Mouse (Mus musculus) lung, adult 18-20 months (tissue): ENCODE measurements at regions not wholly inside any gene's neighbourhood (a gene's known extent, or its start where the extent isn't known, plus 50 kb on each side); places are given as distances from the start of the nearest gene placed in this dataset.
A peak's percentile ranks its signal among the peaks of the same experiment; 100 is the strongest.

Experiments
- DNase-seq, 2 experiments: peaks; one replicate each; pipeline ENCODE4 v3.0.0; 2022; ENCODE audit warnings: mixed read lengths in 2 of 2

- DNase-seq, result peak; percentile 22 to 59
These were observed 148.3 kb upstream of the Irx5 start for GRCm38 (mm10) chr8:92209081-92209480.

- no peak for DNase-seq
These were observed 161.8 kb upstream of the Irx5 start for GRCm38 (mm10) chr8:92195635-92196034.

GRCm38 (mm10) chr8:92194065-92194464 lies 163.4 kb upstream of the Irx5 start:
- DNase-seq, result no peak

- no peak for DNase-seq
These were observed 167.0 kb upstream of the Irx5 start for GRCm38 (mm10) chr8:92190261-92191025.

DNA sequence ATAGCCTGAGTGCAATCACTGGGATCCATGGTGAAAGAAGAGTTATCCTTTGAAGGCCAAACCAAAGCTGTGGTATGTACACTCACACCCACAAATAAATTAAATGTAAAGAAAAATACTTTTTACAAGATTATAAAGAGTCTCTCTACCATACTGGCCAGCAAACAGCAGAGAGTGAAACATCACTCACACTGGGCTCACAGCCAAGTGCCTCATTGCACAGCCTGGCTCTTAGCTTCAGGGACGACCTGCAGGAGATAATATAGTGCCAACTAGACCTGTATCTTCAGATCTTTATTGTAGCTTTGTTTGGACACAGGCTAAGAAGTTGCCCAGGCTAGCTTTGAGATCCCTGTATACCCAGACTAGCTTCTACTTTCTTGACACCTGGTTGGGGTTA lies 174.1 kb upstream of the Irx5 start:
- no peak for DNase-seq

DNA sequence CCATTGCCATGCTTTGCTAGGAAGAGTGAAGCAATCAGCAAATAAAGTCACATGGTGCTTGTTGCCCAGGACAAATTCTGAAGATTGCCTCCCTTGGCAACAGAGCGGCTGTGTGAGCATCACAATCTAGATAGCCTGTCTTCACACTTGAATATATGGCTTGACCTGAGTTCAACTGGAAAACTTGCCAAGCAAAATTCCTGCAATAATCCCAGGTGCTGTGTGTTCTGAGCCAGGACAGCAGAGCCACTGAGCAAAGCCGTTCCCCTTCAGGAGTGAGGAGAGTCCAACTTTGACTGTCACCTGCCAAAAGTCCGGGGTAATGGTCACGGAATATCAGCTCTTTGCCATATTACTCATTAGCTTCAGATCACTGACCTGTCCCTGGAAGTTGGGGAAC lies 176.8 kb upstream of the Irx5 start:
- DNase-seq, result no peak

- DNase-seq, result no peak
These were observed 178.1 kb upstream of the Irx5 start for GRCm38 (mm10) chr8:92179327-92179726.

GRCm38 (mm10) chr8:92176101-92176500 lies 181.3 kb upstream of the Irx5 start:
- DNase-seq, result peak in 1 of 2 experiments; percentile 31

DNA sequence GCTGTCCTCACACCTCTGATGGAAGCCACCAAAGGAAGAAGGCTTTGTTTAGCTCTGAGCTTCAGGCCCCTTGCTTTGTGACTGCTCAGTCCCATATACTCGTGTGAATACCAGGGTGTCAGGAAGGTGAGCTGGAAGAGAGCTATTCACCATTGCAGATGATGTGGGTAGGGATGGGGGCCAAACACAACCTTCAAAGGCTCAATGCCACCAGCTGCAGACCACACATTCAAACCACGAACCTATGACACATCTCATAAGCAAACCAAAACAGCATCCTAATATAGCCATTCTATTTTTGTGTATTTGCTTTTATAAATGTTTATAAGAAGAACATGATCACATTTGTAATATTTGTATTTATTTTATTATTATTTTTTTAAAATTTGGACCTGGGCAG lies 183.3 kb upstream of the Irx5 start:
- no peak for DNase-seq

GRCm38 (mm10) chr8:92171578-92171977 lies 185.8 kb upstream of the Irx5 start:
- no peak for DNase-seq

DNA sequence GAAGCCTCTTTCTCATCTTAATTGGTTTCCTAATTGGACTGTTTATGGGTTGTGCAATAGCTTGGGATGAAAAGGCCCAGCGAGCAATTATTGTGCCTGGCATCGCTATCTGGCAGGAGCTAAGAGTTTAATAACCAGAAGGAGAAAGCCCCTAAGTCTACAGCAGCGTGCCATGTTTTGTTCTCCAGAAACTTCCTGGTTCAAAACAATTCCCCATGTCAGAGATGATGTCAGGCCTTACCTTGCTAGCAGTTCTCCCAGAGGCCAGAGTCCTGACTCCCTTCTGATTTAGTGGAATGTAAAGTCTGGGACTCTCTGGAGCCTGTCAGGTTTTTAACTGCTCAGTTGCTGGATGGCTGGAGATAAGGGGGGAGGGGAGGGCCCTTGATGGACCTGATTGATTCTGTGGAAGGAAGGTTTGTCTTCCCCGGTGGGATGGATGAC lies 190.1 kb upstream of the Irx5 start:
- no peak for DNase-seq

GRCm38 (mm10) chr8:92165306-92165705 lies 192.1 kb upstream of the Irx5 start:
- peak; percentile 24 to 53 for DNase-seq

DNA sequence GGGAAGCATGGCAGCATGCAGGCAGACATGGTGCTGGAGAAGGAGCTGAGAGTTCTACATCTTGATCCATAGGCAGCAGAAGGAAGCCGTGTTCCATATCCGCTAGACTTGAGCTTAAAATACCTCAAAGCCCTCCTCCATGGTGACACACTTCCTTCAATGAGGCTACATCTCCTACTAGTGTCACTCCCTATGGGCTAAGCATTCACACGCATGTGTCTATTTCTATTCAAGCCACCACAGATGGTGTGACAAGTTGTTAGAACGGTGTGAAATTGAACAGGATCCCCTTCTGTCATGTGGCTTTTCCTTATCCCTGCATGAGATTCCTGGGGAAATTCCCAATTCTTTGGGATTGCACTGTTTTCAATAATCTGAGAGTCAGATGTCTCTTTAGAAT lies 192.9 kb upstream of the Irx5 start:
- no peak for DNase-seq

GRCm38 (mm10) chr8:92161002-92161401 lies 196.4 kb upstream of the Irx5 start:
- no peak for DNase-seq

DNA sequence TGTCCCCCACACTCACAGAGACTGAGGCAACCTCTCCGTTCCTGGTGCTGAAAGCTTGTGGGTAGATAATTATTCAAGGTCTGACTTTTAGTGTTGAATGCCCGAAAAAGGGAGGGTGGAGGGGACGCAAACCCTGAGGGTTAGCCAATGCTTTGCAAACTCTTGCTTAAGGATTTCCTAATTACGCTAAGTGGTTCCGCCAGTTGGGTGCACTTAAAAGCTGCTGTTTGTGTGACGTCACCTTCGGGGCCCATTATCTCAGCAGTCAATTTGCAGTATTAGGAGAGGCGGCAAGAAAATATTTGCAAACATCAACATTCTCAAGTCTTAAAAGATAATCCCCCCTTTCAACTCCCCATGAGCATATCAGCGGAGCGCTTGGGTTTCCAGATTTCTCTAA lies 199.2 kb upstream of the Irx5 start:
- peak; percentile 60 to 75 for DNase-seq

DNA sequence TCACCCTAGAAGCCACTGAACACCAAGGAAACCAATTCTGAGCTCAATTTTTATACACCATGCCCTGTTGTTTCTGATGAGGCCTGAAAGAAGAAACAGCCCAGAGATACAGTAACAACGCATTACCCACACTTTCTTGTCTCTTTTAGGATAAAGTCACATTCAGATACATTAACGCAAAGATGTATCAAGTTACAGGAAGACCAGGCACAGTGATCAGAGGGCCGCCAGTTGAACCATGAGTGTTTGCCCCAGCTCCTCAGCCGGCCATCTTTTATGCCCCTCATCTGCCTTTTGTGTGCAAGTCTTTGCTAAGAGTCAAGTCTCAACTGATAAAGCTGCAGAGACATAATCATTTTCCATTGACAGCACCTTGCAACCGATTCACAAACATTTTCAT lies 204.9 kb upstream of the Irx5 start:
- no peak for DNase-seq

DNA sequence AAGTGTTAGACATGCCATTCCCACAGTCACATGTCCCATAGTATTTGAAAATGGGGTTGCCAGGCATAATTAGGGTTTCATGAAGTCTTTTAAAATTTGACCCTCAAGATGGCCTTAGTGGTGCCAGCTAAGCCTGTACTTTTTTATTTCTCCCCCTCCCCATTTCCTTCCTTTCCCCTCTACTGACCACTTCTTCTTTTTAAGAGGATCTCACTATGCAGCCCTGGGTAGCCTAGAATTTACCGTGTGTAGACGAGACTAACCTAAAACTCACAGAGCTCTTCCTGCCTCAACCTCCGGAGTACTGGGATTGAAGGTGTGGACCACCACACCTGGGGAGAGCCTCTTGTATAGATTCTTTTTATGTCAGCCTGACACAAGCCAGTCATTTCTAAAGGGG lies 209.8 kb upstream of the Irx5 start:
- no peak for DNase-seq

DNA sequence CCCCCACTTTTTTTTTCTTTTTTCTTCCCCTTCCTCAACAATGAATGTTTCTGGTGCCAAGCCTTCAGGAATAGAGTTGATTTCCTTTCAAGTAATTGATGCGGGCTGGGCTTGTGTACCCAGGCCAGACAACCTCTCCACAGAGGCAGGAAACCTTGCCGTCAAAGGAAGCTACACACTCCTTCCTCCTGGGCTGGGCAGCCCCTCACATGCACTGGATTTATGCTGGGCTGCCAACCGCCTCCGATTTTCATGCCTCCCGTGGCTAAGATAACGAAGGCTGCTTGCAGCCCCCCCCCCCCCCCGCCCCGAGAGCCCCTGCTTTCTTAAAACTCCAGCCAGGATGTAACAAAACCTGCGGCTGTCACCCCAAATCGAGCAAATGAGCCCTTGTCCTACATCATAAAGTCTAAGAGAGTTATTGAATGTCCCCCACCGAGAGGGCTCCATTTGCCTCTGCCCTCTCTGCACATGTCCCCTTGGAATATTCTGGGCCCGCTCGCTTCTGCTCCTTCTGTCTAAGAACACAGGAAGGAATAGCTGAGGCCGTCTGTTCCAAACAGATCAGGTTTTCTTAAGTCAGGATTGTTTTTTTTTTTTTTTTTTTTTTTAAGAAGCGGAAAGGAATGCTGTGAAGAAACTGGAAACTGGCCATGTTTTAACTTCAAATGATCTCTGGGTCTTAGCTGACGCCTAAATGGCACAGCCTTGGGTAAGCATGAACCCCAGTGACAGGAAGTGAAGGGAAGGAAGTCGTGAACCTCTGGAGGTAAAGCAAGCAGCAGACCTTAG lies 220.1 kb upstream of the Irx5 start:
- no peak for DNase-seq

- DNase-seq, result no peak
These were observed 221.0 kb upstream of the Irx5 start for GRCm38 (mm10) chr8:92136413-92136812.

GRCm38 (mm10) chr8:92134434-92134833 lies 223.0 kb upstream of the Irx5 start:
- no peak for DNase-seq

DNA sequence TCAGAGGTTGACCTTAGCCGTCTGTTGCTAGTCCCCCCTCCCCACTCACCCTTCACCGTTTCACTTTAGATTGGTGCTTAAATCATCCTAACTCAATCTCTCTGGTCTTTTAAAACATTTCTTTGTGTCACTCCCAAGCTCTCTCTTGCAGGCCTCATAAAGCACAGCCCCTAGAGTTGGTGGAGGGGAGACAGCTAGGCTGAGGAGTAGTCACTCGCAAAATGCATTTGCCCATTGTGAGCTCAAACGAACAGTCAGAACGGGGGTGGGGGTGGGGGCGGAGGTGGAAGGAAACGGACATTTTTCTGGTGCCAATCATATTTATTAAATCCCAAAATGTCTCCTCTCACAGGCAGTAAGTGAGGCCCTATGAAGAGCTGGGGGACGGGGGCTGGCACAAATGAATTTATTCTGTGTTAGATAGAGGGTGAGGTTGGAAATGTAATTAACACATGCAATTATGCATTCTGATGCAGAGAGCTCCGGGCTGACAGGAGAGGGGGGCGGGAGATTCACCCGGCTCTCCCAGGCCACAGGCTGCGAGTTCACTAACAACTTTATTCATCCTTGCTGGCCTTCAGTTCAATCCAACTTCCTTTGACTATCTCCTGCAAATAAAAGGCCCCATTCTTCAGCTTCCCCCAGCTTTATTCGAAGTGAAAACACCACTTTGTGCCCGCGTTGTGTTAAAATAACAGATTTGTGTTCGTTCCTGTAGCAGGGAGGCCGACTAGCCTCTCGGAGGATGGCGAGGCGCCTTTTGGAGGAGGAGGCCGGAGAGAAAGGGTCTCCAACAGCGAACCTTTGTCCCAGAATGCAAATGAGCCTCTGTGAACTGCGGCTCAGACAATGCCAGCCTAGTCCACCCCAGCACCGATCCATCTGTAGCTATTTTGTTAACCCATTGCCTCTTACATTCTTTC lies 223.7 kb upstream of the Irx5 start:
- no peak for DNase-seq

GRCm38 (mm10) chr8:92132949-92133348 lies 224.5 kb upstream of the Irx5 start:
- no peak for DNase-seq

- no peak for DNase-seq
These were observed 224.9 kb upstream of the Irx5 start for GRCm38 (mm10) chr8:92132526-92132925.
